Mouse (Mus musculus) thymus, adult 2 months (tissue): ENCODE measurements around the gene Nudt22. TPM values are rescaled to one million over a fixed set of nuclear protein-coding genes. Genes with fewer than 3 reads are reported as not detected.
A peak's percentile ranks its signal among the peaks of the same experiment; 100 is the strongest.

Source experiments
- DNase-seq: peaks from one replicate; pipeline ENCODE4 v3.0.0; 2021
- H3K27ac ChIP-seq: fragments of 200-500 bp; 2 replicates; pipeline ENCODE4 v1.5.1; 2012; ENCODE audit warnings: low read length, control low read depth; ENCODE audit not compliant: control insufficient read depth, insufficient read depth
- H3K27me3 ChIP-seq: fragments of 200-500 bp; 2 replicates; pipeline ENCODE4 v1.6.1; 2012; ENCODE audit warnings: mild to moderate bottlenecking, low read length, moderate library complexity, mixed read lengths; ENCODE audit not compliant: control insufficient read depth, insufficient read depth
- H3K36me3 ChIP-seq: fragments of 200-500 bp; 2 replicates; pipeline ENCODE4 v1.6.1; 2012; ENCODE audit warnings: mild to moderate bottlenecking, low read length, moderate library complexity; ENCODE audit not compliant: control insufficient read depth, insufficient read depth
- H3K4me1 ChIP-seq: fragments of 200-500 bp; replicated peaks from 2 replicates; pipeline ENCODE4 v1.6.1; 2012; ENCODE audit warnings: low read length; ENCODE audit not compliant: control insufficient read depth, insufficient read depth
- H3K4me3 ChIP-seq: fragments of 200-500 bp; 2 replicates; pipeline ENCODE4 v1.5.1; 2012; ENCODE audit warnings: mild to moderate bottlenecking, low read length, control low read depth, moderate library complexity; ENCODE audit not compliant: control insufficient read depth, insufficient read depth
- CTCF ChIP-seq: fragments of 200-500 bp; IDR thresholded peaks from 2 replicates; pipeline ENCODE4 v1.5.1; 2012; ENCODE audit warnings: mild to moderate bottlenecking, control low read depth, low read length, moderate library complexity, borderline replicate concordance; ENCODE audit not compliant: control insufficient read depth, poor library complexity, insufficient read depth; ENCODE audit errors: extremely low read depth
- POLR2A ChIP-seq: fragments of 200-500 bp; IDR thresholded peaks from 2 replicates; pipeline ENCODE4 v1.6.1; 2012; ENCODE audit warnings: mild to moderate bottlenecking, low read length, control low read depth, moderate library complexity; ENCODE audit not compliant: control insufficient read depth, poor library complexity, insufficient read depth; ENCODE audit errors: extremely low read depth
- WGBS: fragments of 180-500 bp; shearing (Covaris S2); methylation state at CpG from one replicate; pipeline ENCODE4 v1.1.7; 2018; 5-methylcytosine and 5-hydroxymethylcytosine counted together
- polyA plus RNA-seq: library from polyadenylated mRNA; depleted of rRNA; stranded (reverse); fragments of >200 nt; gene quantifications from 2 replicates; pipeline ENCODE4 v1.2.3, GENCODE M21; 2012

Gene Nudt22
- polyA plus RNA-seq, 1 experiment = 46.5 TPM

DNA sequence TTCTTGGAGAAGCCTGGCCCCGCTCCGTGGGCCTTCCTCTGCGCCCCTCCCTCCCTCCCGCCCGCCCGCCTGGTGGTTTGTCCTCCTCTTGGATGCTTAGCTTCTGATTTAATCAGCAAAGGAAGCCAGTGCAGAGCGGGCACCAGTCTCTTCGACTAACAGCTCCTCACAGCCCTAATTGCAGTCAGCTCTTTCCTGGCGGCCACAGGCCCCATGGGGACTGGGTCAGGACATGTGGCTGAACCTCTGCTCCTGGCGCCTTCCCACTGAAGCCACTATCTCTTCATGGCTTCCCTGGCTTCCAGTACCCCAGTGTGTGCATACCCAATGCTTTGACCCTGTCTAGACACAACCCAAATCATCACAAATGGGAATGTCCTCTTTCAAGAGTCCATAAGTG lies 39.5 kb downstream of the Nudt22 start:
- no peaks in the 10 kb centered on the region for H3K27me3 ChIP-seq
- no peak overlapping the region for H3K4me3 ChIP-seq
- H3K36me3 ChIP-seq = no peaks in the 10 kb centered on the region
- TF ChIP-seq CTCF (no peak), POLR2A (no peak)
- no peak overlapping the region for H3K27ac ChIP-seq
- peaks cover 12% of the 10 kb centered on the region for H3K4me1 ChIP-seq
- WGBS = 90% methylated on average over 10 of the region's 10 CpGs
- no peak for DNase-seq

DNA sequence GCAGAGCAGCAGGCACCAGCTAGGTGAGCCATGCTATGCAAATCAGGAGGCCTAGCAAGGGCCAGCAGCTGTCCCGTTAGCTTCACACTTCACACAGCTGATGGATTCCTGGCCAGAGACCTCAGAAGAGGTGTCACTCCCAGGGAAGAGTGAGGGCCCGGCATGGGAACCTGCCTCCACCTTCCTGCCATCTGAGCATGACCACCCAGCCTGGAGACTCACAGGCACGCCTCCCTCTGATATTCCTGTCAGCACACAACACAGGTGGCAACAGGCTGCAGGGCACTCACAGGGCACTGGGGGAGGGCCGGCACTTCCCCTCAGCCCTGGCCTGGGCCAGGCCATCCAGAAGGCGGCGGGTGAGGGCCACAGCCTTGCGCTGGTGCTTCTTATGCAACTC lies 40.5 kb downstream of the Nudt22 start:
- H3K4me3 ChIP-seq = no peak overlapping the region
- WGBS = 95% methylated on average over 7 of the region's 7 CpGs
- no peaks in the 10 kb centered on the region for H3K27me3 ChIP-seq
- DNase-seq = no peak
- H3K36me3 ChIP-seq = no peaks in the 10 kb centered on the region
- TF ChIP-seq CTCF = no peak
- no peak for TF ChIP-seq POLR2A
- H3K4me1 ChIP-seq = peaks cover 15% of the 10 kb centered on the region
- no peak overlapping the region for H3K27ac ChIP-seq

- Histone ChIP-seq H3K4me1 (peaks cover 16% of the 10 kb centered on the region), H3K27ac (no peak overlapping the region), H3K27me3 (no peaks in the 10 kb centered on the region), H3K36me3 (no peaks in the 10 kb centered on the region), H3K4me3 (no peak overlapping the region)
- DNase-seq = no peak
- peak; percentile 63; the same call in 1 of the 2 replicates for TF ChIP-seq CTCF
- TF ChIP-seq POLR2A = no peak
- 80% methylated on average over 9 of the region's 9 CpGs for WGBS
Observed at GRCm38 (mm10) chr19:6954046-6954445, 41.9 kb downstream of the Nudt22 start.

DNA sequence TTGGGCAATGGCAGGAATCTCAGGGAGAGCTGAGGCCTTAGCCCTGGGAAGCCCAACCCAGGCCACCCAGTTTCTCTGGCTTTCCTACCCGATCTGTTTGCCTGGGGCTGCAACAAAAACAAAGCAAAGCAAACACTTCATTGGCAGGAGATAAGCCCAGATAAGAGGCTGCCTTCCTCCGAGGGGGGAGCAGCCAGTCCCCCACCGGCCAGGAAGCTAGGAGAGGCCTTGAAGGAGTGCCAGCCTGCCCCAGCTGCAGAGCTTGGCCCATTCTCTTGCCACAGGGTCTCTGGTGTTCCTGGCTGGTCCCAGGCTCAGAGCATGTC lies 43.2 kb downstream of the Nudt22 start:
- TF ChIP-seq CTCF (no peak), POLR2A (no peak)
- Histone ChIP-seq H3K4me3 (peak overlapping the region; percentile 70; the same call in 1 of the 2 replicates), H3K4me1 (peaks cover 20% of the 10 kb centered on the region), H3K27ac (peak overlapping the region; percentile 73; the same call in 1 of the 2 replicates), H3K36me3 (no peaks in the 10 kb centered on the region), H3K27me3 (no peaks in the 10 kb centered on the region)
- 1% methylated on average over 3 of the region's 3 CpGs for WGBS
- no peak for DNase-seq

DNA sequence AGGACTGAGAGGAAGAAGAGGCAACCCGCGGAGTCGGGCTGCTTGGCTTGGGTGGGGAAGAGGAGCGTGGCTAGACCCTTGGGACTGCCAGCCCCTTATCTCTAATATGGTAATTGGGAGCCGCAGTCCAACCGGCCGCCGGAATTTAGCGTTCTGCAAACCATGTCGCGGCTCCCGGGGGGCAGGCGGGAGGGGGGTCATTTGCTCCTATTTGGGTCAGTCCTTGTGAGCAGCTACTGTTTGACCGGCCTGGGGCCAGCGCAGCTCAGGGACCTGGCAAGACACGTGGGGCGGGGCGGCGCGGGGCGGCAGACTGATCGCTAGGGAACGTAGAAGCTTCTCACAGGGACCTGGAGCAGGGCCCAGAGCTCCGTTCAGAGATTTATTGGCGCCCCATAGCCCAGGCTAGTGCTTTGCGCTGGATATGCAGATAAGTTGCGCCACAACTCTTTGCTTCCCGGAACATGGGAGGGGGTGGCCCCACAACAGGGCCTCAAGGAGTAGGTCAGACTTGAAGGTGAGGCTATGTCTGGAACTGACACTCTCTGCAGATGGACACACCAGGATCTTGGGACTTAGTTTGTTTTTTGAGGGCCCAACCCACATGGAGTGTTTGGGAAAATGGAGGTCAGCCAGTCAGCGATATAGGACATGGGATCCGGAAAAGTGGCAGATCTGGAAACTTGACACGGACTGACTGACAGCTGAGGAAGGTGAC lies 43.8 kb downstream of the Nudt22 start:
- Histone ChIP-seq H3K27ac (peak overlapping the region; percentile 73), H3K4me1 (peaks cover 20% of the 10 kb centered on the region), H3K4me3 (peak overlapping the region; percentile 70), H3K27me3 (no peaks in the 10 kb centered on the region), H3K36me3 (no peaks in the 10 kb centered on the region)
- WGBS = 7% methylated on average over 31 of the region's 31 CpGs
- peak; percentile 56 for DNase-seq
- TF ChIP-seq POLR2A = no peak
- no peak for TF ChIP-seq CTCF

DNA sequence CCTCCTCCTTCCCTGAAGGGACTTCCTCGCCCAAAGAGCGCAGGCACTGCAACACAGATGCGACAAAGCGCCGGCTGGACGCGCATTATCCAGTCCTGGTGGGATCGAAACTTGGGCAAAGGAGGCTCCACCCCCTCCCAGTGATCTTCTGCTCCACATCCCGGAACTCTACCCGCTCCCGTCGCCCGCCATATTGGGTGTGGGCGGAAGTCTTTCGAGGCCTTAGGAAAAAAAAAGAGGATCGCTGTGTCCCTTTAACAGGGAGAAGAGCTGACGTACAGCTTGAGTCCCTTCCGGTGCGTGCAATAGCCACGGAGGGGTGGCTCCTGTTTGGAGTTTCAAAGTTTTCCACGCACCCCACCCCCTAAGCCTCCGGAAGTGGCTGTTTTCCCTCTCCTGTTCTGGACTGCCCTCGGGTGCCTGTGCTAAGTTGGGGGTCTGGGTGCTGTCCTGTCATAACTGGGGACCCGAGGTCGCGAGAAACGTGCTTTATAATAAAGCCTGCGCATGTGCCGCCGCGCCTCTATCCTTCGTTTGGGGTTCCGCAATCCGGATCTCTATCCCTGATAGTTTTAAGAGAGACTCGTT lies 44.4 kb downstream of the Nudt22 start:
- H3K27me3 ChIP-seq = no peaks in the 10 kb centered on the region
- TF ChIP-seq CTCF = no peak
- peak; percentile 53 for TF ChIP-seq POLR2A
- DNase-seq = peak; percentile 87
- peak overlapping the region; percentile 70 for H3K4me3 ChIP-seq
- peaks cover 20% of the 10 kb centered on the region for H3K4me1 ChIP-seq
- H3K27ac ChIP-seq = peak overlapping the region; percentile 73
- under 1% methylated on average over 35 of the region's 35 CpGs for WGBS
- no peaks in the 10 kb centered on the region for H3K36me3 ChIP-seq
